Mouse (Mus musculus) stomach, embryonic 14.5 days (tissue): ENCODE results near the gene Robo1. TPM values are rescaled to one million over a fixed set of nuclear protein-coding genes. Genes with fewer than 3 reads are reported as not detected.

Experiments
- ATAC-seq: fragments of 200-750 bp; cut with Nextera tagmentation; 2 replicates; pipeline ENCODE4 v1.8.0; 2017; ENCODE audit warnings: low read depth, moderate TSS enrichment; ENCODE audit not compliant: insufficient number of reproducible peaks, insufficient read depth, low FRiP score
- H3K27ac ChIP-seq: fragments of 300-500 bp; sonication (generic); 2 replicates; pipeline ENCODE4 v1.5.1; 2014; ENCODE audit warnings: mild to moderate bottlenecking, low read length, moderate library complexity, mixed read lengths
- H3K27me3 ChIP-seq: fragments of 300-500 bp; sonication (generic); 2 replicates; pipeline ENCODE4 v1.6.1; 2014; ENCODE audit warnings: low read length, control low read depth, mixed read lengths; ENCODE audit not compliant: control insufficient read depth, insufficient read depth
- H3K36me3 ChIP-seq: fragments of 300-500 bp; sonication (generic); 2 replicates; pipeline ENCODE4 v1.6.1; 2014; ENCODE audit warnings: mild to moderate bottlenecking, control low read depth, low read length, moderate library complexity, mixed read lengths; ENCODE audit not compliant: control insufficient read depth, insufficient read depth
- H3K4me1 ChIP-seq: fragments of 300-500 bp; sonication (generic); 2 replicates; pipeline ENCODE4 v1.6.1; 2014; ENCODE audit warnings: low read length, control low read depth, mixed read lengths; ENCODE audit not compliant: control insufficient read depth, insufficient read depth
- H3K4me2 ChIP-seq: fragments of 300-500 bp; sonication (generic); replicated peaks from 2 replicates; pipeline ENCODE4 v1.6.1; 2014; ENCODE audit warnings: low read depth, low read length, control low read depth
- H3K4me3 ChIP-seq: fragments of 300-500 bp; sonication (generic); 2 replicates; pipeline ENCODE4 v1.5.1; 2014; ENCODE audit warnings: low read depth, low read length, control low read depth
- H3K9ac ChIP-seq: fragments of 300-500 bp; sonication (generic); replicated peaks from 2 replicates; pipeline ENCODE4 v1.6.1; 2014; ENCODE audit warnings: low read depth, mild to moderate bottlenecking, control low read depth, low read length, moderate library complexity, mixed read lengths
- H3K9me3 ChIP-seq: fragments of 300-500 bp; sonication (generic); 2 replicates; pipeline ENCODE4 v1.6.1; 2016; ENCODE audit warnings: low read depth, low read length, control low read depth; ENCODE audit not compliant: control insufficient read depth
- WGBS: fragments of 180-500 bp; shearing (Covaris S2); extraction: QIAGEN DNeasy Blood & Tissue Kit; methylation state at CpG from one replicate; pipeline ENCODE4 v1.1.7; 2014; 5-methylcytosine and 5-hydroxymethylcytosine counted together
- polyA plus RNA-seq: library from polyadenylated mRNA; unstranded; fragments of >200 nt; fragmentation: Nextera tagmentation; extraction: Ambion mirVana; gene quantifications from 2 replicates; pipeline ENCODE4 v1.2.1, GENCODE M21; 2014

The Robo1 gene
- polyA plus RNA-seq, 1 experiment from 2014 or later: 37.5 TPM

DNA sequence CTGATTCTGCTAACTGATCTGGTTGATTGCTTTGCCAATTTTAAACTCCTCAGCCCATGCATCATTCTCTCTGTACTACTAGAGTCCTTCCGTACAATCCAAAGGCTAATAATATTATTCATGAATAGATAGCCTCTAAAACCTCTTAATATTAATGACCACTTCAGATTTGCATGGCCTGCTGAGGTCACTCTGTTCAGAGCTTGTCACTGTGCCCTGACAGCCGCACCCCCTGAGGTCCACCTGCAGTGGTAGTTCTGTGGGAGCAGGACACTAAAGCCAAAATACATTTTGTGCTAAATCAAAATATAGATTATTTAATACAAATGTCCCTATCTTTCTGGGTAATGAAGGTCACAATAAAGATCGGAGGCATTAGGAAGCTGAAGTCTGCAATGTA is 631.8 kb downstream of the Robo1 start:
- WGBS: 91% methylated on average over 3 of the region's 3 CpGs

GRCm38 (mm10) chr16:72940786-72941185 is 632.7 kb downstream of the Robo1 start:
- H3K4me1 ChIP-seq: no peaks in the 10 kb centered on the region; the same call in 1 of the 2 replicates
- no peak overlapping the region for H3K27ac ChIP-seq
- no peak overlapping the region for H3K9ac ChIP-seq
- no peaks in the 10 kb centered on the region for H3K9me3 ChIP-seq
- H3K36me3 ChIP-seq: no peaks in the 10 kb centered on the region
- 50% methylated on average over 8 of the region's 8 CpGs for WGBS
- no peak overlapping the region for H3K4me2 ChIP-seq
- no peaks in the 10 kb centered on the region for H3K27me3 ChIP-seq
- H3K4me3 ChIP-seq: no peak overlapping the region
- no peak for ATAC-seq

More for the DNA sequence above, 631.8 kb downstream of the Robo1 start:
- Histone ChIP-seq H3K9me3 (no peaks in the 10 kb centered on the region), H3K27me3 (no peaks in the 10 kb centered on the region), H3K4me1 (no peaks in the 10 kb centered on the region; the same call in 1 of the 2 replicates), H3K27ac (no peak overlapping the region), H3K36me3 (no peaks in the 10 kb centered on the region), H3K4me2 (no peak overlapping the region), H3K4me3 (no peak overlapping the region), H3K9ac (no peak overlapping the region)
- no peak for ATAC-seq

DNA sequence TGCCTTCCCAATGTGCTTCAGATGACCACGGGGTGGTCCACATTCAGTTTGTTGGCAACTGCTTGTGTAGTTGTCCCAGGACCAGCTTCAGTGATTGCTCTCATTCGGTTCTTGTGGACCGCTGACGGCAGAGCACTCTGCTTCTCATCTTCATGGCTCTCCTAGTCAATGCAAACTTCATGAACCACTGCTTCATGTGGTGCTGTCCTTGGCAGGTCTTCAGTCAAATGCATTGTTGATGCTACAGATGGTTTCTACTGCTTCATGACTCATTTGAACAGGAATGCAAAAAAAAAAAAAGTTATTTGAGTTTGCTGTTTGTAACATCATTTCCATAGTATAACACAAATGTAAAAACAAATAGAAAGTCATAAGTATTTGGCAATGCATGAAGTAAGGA is 636.3 kb downstream of the Robo1 start:
- 97% methylated on average over 4 of the region's 4 CpGs for WGBS

GRCm38 (mm10) chr16:72951969-72952368 is 643.9 kb downstream of the Robo1 start:
- H3K27me3 ChIP-seq: no peaks in the 10 kb centered on the region
- no peaks in the 10 kb centered on the region for H3K4me1 ChIP-seq
- H3K9me3 ChIP-seq: no peaks in the 10 kb centered on the region
- no peak for ATAC-seq
- H3K9ac ChIP-seq: no peak overlapping the region
- 80% methylated on average over 6 of the region's 6 CpGs for WGBS
- H3K4me3 ChIP-seq: no peak overlapping the region
- no peak overlapping the region for H3K27ac ChIP-seq
- H3K36me3 ChIP-seq: no peaks in the 10 kb centered on the region
- H3K4me2 ChIP-seq: no peak overlapping the region

More for the DNA sequence above, 636.3 kb downstream of the Robo1 start:
- no peak overlapping the region for H3K27ac ChIP-seq
- H3K4me2 ChIP-seq: no peak overlapping the region
- H3K27me3 ChIP-seq: no peaks in the 10 kb centered on the region
- H3K4me3 ChIP-seq: no peak overlapping the region
- ATAC-seq: no peak
- H3K4me1 ChIP-seq: no peaks in the 10 kb centered on the region
- no peaks in the 10 kb centered on the region for H3K36me3 ChIP-seq
- H3K9ac ChIP-seq: no peak overlapping the region
- H3K9me3 ChIP-seq: no peaks in the 10 kb centered on the region

DNA sequence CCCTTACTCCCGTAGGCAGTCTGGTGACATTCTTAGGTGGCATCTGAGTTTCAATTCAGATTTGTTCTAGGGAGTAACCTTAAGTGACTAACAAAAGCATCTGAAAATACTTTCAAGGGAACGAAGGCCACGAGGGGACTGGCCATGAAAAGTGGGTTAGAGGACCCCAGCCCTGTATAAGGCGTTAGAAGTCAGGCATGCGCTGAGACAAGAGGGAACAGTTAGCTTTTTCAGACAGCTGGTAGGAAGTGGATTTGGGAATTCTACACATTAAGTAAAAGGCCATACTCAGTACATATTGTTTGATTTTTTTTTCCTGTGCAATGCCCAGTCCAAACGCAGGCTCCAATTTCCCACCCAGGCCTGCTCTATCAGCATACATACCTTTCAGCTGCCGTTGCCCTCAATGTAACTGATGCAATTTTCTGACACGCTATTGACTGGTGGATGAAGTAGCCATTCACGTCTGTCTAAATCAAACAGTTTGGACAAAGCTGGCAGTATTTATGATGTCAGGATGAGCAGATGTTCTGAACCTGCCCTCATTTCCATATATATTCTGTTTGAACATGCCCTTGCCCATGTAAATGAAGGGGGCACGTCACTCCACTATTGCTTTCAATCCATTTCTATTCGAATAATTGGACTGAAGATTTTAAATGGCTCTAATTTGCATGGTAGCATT is 651.1 kb downstream of the Robo1 start:
- 0 out of 2 replicates have a peak, but pooled peaks cover 4% of the 10 kb centered on the region for H3K9me3 ChIP-seq
- H3K4me2 ChIP-seq: no peak overlapping the region
- no peak overlapping the region for H3K9ac ChIP-seq
- H3K4me1 ChIP-seq: no peaks in the 10 kb centered on the region
- no peaks in the 10 kb centered on the region for H3K27me3 ChIP-seq
- no peak for ATAC-seq
- H3K36me3 ChIP-seq: no peaks in the 10 kb centered on the region; the same call in 1 of the 2 replicates
- no peak overlapping the region for H3K27ac ChIP-seq
- 83% methylated on average over 11 of the region's 11 CpGs for WGBS
- H3K4me3 ChIP-seq: no peak overlapping the region

GRCm38 (mm10) chr16:72959823-72960222 is 651.7 kb downstream of the Robo1 start:
- Histone ChIP-seq H3K27me3 (no peaks in the 10 kb centered on the region), H3K9me3 (0 out of 2 replicates have a peak, but pooled peaks cover 4% of the 10 kb centered on the region), H3K27ac (no peak overlapping the region), H3K36me3 (no peaks in the 10 kb centered on the region; the same call in 1 of the 2 replicates), H3K9ac (no peak overlapping the region), H3K4me3 (no peak overlapping the region), H3K4me1 (no peaks in the 10 kb centered on the region), H3K4me2 (no peak overlapping the region)
- no peak for ATAC-seq
- WGBS: 92% methylated on average over 6 of the region's 6 CpGs

DNA sequence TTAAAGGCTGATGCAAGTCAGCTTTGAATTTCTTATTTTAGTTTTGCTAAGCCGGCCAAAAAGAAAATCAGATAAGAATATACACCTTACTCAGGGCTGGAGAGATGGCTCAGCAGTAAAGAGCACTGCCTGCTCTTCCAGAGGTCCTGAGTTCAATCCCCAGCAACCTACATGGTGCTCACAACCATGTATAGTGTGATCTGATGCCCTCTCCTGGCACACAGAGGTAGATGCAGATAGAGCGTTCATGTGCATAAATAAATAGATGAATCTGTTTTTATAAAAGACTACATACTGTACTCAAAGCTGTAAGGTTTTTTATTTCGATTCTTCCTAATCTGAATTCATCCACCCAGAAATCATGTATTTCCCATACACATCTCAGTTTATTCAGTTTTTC is 655.7 kb downstream of the Robo1 start:
- no peaks in the 10 kb centered on the region for H3K27me3 ChIP-seq
- H3K4me1 ChIP-seq: no peaks in the 10 kb centered on the region
- WGBS: 91% methylated on average over 3 of the region's 3 CpGs
- no peak overlapping the region for H3K4me2 ChIP-seq
- H3K36me3 ChIP-seq: no peaks in the 10 kb centered on the region; the same call in 1 of the 2 replicates
- H3K4me3 ChIP-seq: no peak overlapping the region
- 0 out of 2 replicates have a peak, but pooled peaks cover 4% of the 10 kb centered on the region for H3K9me3 ChIP-seq
- no peak overlapping the region for H3K27ac ChIP-seq
- H3K9ac ChIP-seq: no peak overlapping the region
- ATAC-seq: no peak

DNA sequence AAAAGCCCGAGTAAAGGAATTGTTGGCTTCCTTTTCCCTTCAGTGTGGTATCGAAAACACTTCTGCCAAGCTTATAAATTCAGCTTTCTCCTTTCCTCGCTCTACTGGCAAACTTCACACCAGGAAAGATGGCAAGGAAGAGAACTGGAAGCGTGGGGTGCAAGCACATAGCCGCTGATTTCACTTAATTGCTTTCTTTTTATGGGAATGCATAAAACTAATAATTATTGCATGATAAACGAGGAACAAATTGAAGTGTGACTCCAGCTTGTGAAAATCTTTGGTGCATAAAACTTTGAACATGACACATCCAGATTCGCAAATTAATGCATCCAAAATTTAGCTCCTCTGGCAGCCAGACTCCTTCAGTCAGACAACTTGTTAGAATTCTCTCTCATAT is 659.4 kb downstream of the Robo1 start:
- H3K4me2 ChIP-seq: no peak overlapping the region
- H3K4me3 ChIP-seq: no peak overlapping the region
- no peak for ATAC-seq
- H3K27ac ChIP-seq: no peak overlapping the region
- 0 out of 2 replicates have a peak, but pooled peaks cover 4% of the 10 kb centered on the region for H3K9me3 ChIP-seq
- no peak overlapping the region for H3K9ac ChIP-seq
- 87% methylated on average over 7 of the region's 7 CpGs for WGBS
- peaks cover 3% of the 10 kb centered on the region; the same call in 1 of the 2 replicates for H3K36me3 ChIP-seq
- no peaks in the 10 kb centered on the region for H3K4me1 ChIP-seq
- no peaks in the 10 kb centered on the region for H3K27me3 ChIP-seq
